Mouse (Mus musculus) right cerebral cortex, postnatal 25 days (tissue): ENCODE data around the gene Rbm10.

Experiments used
- DNase-seq: peaks from one replicate; pipeline ENCODE4 v3.0.0; 2022

Gene Rbm10

GRCm38 (mm10) chrX:20617176-20617902, at the start of gene Rbm10, which contains the start of gene Ndufb11:
Rbm10 (plus strand) TSS chrX:20617503.
Ndufb11 (minus strand) TSS chrX:20617619.
- peak; percentile 78 for DNase-seq

GRCm38 (mm10) chrX:20571024-20571423, 46.3 kb upstream of the Rbm10 start:
- no peak for DNase-seq

DNA sequence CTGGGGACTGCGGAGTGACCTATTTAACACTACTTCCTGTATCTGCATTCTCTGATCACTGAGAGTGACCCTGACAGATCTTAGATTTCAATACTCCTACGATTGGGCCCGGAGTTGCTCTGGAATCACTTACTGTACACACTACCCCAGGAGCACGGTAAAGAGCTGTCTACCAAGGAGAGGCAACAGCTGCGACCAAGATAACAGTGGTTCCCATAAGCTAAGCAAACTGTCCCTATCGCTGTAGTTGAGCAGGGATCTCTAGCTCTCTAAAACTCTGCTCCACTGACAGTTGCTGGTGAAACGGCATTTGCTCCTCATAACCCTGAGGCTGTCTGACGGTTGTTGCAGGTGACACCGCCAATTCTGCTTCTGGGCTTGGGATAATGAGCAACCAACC, 44.6 kb upstream of the Rbm10 start:
- no peak for DNase-seq

DNA sequence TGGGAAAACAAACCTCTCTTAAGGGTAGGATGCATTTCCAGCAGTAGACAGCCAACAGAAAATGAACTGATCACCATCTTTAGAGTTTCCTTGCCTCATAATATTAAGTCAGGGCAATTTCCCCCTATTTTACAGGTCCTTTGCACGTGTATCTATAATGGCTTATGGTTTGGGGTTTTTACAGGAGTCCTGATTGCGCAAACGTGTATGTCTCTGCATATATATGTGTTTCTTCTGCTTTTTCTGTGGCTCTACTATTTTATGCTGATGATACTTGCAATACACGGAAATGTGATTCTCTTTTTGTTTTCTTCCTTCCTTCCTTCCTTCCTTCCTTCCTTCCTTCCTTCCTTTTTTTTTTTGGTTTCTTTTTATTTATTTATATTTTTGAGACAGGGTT, 43.4 kb upstream of the Rbm10 start:
- DNase-seq: no peak

GRCm38 (mm10) chrX:20587968-20588367, 29.3 kb upstream of the Rbm10 start:
- no peak for DNase-seq

- DNase-seq: no peak
Measured at GRCm38 (mm10) chrX:20608500-20608899, 8.8 kb upstream of the Rbm10 start.

DNA sequence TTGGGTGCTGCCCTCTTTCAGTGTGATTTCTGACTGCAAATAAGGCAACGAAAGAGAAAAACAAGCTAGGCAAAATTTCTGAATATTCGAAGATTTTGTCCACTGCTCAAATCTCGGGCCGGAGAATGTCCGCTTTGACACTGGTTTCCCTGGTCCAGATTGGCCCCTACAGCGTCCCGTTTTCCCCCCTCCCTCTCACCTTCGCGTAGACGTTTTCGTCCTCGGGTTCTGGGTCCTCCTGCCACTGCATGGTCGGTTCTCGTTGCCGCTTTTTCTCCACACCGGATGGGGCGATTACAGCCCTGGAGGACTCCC, 485 bp upstream of the Rbm10 start:
- no peak for DNase-seq

- peak; percentile 35 for DNase-seq
Measured at GRCm38 (mm10) chrX:20617903-20618399, 648 bp downstream of the Rbm10 start.

DNA sequence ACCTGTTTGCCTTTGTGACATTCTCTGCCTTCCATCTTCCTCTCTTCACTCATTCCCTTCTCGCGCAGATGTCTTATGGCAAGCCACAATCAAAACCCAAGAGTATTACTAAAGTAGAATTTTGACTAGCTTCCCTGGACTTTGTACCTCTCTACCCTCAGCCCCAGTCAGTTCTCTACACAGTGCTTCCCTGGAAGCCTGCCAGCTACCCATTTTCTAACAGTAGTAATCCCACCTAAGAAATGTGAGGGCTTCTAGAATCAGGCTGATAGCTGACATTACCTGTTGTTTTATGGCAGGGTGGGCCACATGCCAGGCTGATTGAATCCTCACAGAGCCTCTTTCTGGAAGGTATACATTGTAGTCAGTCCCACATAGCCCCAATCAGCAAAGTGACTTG, 20.8 kb downstream of the Rbm10 start:
- DNase-seq: no peak

DNA sequence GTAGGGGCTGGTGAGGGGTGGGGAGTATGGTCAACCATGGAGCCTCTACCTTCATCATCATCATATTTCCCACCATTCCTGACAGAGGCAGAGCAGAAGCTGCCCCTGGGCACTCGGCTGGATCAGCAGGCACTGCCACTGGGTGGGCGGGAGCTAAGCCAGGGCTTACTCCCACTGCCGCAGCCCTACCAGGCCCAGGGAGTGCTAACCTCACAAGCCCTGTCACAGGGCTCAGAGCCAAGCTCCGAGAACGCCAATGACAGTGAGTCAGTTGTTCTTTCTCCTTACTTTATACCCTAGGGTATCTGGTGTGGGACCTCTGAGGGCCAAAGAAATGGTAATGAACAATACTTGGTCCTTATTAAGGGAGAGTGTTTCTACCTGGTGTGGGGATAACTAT, 27.5 kb downstream of the Rbm10 start:
- DNase-seq: no peak

DNA sequence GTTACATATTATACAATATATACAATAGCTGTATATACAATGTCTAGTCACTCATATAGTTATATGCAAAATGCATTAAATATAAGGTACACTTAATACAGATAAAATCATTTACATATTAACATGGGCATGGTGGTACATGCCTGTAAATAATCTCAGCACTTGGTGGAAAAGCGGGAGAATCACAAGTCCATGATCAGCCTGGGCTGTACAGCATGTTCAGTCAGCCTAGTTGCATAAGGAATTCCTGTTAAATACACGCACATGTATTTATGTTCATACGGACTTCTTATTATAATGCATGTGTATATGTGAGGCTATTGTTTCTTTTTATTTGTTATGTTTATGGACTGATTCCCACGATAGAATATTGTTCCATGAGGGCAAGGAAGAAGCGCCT, 40.3 kb downstream of the Rbm10 start:
- no peak for DNase-seq

DNA sequence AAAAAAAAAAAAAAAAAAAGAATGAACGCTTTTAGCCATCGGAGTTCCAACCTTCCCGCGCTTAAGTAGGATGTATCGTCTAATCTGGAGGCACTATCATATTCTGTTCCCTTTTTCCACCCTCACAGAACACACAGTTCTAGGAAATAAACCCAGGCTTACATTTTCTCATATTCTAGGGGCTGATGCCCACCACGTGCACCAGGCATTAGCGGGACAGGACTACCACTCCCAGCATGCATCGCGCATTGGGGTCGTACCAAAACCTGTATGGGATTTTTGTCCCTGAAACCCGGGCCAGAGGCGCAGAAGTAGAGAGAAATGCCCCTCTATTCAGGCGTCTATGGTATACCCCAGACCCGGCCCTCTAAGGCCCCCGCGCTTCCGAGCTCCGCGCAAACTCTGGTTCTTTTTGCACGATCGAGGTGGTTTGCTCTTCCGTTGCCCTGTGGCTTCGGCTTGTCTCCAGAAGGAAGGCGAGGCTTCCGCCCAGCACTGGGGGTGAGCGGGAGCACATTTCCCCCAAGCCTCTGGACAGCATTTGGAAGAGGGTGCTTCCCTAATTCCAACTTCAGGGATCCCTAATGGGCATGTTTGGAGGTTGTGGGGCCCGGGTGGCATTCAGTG, 40.8 kb downstream of the Rbm10 start, which contains the start of gene Uba1:
Gene Uba1, plus strand, starts transcription at position 301 of the 627 bp plus-strand sequence.
- DNase-seq: peak; percentile 79

DNA sequence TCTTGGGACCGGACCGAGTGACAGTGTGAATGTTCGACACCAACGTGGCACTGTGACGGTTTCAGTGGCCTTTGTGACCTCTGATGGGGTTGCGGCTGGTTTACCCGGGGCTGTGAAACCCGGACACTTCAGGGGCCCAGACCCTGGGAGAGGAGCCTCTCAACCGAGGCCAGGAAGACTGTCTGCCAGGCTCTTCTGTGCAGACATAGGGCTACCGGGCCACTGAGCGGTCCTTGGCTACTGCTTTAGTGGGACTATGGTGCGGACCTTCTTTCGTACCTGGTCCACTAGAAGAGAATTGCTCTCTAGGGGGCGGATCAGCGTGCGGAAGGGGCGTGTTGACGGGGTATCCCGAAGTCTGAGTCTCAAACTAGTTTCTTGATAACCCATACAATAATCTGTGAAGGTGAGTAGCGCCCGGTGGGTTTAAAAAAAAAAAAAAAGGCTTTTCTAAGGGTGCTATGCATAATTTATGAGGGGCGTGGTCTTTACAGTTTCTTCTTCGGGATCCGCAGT, 41.6 kb downstream of the Rbm10 start:
- DNase-seq: no peak

DNA sequence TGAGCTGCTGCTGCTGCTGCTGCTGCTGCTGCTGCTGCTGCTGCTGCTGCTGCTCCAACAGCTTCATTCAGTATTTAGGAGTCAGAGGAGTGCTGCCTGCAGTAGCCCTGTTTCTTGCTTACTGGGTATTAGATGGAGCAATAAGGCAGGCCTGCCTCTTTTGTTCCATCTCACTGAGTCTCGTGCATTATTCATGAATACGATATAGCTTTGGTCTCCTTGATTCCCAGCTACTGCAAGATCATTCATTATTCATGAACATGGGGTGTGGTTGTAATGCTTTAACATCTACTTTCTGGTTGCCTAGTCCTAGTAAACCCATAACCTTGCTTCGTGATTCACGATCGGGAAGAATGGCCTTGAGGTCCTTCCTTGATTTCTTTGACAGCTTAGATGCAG, 45.0 kb downstream of the Rbm10 start:
- no peak for DNase-seq

GRCm38 (mm10) chrX:20662716-20663443, 45.6 kb downstream of the Rbm10 start:
- peak; percentile 64 for DNase-seq

GRCm38 (mm10) chrX:20663444-20663790, 46.1 kb downstream of the Rbm10 start:
- no peak for DNase-seq

DNA sequence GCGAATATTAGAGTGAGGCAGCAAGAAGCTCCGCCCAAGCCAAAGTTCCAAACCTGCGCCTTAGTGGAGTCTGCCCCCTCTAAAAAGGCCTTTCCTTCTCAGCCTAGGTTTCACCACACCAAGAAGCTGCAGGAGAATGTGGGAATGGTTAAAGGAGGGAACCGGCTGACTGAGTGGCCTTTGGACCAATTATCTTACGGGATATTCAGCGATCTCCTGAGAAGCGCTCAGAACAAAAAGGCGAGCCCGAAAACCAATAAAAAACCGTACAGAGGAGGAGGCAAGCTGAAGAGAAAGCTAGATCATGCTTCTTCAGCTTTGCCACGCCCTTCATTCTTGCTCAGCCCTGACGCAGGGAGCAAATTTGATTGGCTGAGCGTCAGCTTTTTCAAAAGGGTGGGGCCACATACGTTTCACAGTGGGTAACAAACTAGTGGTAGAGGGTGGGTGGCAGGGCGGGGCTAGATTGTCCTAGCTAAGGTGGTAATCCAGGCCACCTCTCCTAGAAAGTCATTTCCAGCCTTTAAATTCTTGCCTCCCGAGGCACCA, 70.3 kb downstream of the Rbm10 start, which contains the start of gene Cdk16:
Gene Cdk16, plus strand, starts transcription at position 436 of the 549 bp plus-strand sequence.
- DNase-seq: peak; percentile 82

DNA sequence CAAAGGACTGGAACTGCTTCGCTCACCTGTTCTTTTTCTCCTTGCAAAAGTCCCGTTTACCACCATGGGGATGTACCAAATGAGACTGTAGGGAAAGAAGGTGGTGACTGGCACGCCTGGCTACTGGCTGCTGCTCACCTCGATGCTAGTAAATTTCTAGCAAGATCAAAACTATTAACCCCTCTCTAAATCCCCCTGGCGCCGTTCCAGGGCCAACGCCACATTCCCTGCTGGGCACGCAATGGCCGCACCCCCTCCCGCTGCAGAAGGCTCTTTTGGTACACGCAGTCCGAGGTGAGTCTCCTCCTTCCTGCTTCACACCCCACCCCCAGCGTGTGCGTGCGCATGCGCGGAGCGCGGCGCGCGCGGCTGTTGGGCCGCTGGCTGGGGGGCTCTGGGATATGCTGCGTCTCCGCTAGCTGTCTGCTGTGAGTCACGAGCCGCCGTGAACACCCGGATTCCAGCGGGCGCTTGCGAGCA, 70.8 kb downstream of the Rbm10 start:
- peak; percentile 84 for DNase-seq

DNA sequence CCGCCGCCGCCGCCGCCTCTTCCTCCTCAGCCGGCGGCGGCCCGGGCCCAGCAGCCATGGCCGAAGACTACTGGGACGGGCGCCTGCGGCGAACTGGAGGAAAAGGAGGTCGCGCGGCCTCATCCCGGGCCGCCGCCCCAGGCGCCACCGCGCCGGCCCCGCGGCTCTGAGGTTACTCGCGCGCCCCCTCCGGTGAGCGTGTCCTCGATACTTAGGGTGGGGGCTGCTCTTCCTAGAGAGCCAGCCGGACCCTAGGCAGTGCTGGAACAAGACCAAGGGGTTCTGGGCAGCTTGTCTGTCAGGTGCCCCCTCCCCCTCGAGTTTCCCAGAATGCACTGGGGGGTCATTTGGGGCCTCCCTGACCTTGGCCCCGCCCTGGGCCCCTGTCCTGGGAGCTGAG, 71.3 kb downstream of the Rbm10 start:
- DNase-seq: peak; percentile 23

DNA sequence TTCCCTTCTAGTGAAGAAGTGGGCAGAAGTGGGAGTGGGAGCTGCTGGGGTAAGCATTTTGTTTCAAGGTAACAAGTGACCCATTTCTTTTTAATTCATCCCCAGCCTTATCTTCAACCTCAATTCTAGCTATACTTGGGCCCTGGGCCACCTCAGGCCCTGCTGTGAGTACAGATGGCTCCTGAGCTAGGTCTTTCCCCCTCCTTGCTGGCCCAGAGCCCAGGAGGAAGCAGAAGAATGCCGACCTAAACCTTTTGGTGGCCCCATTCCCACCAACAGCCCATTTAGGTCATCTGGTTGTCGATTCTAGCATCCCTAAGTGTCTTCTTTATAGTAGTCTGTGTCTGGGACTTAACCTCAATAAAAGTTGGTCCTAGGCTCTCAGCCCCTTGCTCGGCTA, 74.3 kb downstream of the Rbm10 start:
- no peak for DNase-seq

GRCm38 (mm10) chrX:20692616-20693015, 75.3 kb downstream of the Rbm10 start:
- no peak for DNase-seq

DNA sequence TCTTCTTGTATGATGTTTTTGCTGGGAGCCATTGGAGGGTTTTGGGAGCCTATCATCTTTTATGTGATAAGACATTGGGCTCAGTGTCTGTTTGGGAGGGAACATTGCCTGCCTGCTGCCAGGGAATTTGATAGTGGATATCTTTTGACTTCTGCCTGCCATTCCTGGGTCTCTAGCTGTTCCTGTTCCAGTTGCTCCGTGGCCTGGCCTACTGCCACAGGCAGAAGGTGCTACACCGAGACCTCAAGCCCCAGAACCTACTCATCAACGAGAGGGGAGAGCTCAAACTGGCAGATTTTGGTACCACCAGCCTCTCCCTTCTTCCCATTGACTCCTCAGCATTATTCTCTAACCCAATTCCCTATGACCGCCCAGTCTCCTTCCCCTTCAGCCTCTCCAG, 78.5 kb downstream of the Rbm10 start:
- DNase-seq: no peak
